Mouse (Mus musculus) 3T3-L1 (cell line): ENCODE measurements around the gene Slc25a17.

Experiments used
- DNase-seq: peaks from one replicate; pipeline ENCODE4 v3.0.0-alpha.2; 2015; ENCODE audit warnings: low read depth, low spot score

Slc25a17 gene

DNA sequence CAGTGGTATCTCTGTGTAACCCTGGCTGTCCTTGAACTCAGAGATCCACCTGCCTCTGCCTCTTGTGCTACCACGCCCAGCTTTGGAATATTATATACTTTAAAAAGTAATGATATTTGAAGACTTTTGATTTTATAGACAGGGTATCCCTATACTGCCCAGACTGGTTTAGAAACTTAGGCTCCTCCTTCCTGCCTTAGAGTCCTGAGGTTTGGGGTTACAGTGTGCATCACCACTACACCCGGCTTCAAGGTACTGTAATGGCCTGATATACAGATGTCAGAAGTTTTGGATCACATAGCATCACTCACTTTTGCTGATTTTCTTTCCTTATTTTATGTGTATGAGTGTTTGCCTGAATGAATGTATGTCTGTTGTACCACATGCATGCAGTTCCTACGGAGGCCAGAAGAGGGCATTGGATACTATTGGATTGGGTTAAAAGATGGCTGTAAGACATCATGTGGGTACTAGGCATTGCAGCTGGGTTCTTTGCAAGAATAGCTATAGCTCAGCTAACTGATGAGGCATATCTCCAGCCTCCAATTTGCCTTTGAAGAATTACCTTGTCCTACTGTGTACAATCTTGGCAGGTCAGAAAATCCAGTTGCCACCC is 5.4 kb downstream of the Slc25a17 start:
- peak; percentile 76 for DNase-seq

DNA sequence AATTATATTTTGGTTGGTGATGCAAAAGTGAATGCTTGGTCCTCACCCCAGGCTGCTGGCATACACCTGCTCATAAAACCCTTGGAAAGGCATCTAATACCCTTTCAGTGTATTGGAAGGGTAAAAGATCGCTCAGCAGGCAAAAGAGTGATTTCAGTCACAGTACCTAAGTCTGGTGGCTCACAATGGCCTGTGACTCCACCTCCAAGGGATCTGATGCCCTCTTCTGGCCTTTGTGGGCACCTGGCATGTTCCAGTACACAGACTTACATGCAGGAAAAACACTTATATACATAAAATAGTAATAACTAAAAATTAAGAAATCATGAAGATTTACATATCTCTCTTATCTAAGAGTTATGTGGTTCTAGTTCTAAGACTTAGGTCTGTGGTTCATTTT is 8.0 kb downstream of the Slc25a17 start:
- DNase-seq: peak; percentile 37

DNA sequence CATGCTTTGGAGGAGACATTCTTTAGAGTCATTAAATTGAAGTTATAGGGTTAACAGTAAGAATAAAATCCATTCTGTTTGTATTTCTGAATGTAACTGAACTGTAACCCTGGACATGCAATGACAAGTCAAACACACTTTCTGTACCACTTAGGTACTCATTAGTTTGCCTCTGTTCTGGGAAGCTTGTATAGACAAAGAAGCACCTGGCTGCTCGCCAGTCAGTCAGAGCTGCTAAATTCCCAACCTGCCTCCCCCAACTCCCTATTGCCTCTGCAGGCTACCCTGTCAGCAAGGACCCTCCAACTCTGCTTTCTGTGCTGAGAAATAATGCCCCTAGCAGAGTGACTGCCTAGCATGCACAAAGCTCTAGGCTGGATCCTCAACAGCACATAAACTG is 10.2 kb downstream of the Slc25a17 start:
- DNase-seq: no peak

DNA sequence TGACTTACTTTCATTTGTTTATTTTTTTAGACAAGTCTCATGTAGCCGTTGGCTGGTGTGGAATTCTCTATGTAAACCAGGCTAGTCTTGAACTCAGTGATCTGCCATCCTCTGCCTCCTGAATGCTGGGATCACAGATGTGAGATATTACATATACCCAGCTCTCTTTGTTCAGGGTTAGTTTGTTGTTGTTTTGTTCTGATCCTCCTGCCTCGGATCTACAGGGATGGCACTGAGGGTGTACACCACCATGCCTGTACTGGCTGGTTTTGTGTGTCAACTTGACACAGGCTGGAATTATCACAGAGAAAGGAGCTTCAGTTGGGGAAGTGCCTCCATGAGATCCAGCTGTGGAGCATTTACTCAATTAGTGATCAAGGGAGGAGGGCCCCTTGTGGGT is 12.2 kb downstream of the Slc25a17 start:
- DNase-seq: no peak

DNA sequence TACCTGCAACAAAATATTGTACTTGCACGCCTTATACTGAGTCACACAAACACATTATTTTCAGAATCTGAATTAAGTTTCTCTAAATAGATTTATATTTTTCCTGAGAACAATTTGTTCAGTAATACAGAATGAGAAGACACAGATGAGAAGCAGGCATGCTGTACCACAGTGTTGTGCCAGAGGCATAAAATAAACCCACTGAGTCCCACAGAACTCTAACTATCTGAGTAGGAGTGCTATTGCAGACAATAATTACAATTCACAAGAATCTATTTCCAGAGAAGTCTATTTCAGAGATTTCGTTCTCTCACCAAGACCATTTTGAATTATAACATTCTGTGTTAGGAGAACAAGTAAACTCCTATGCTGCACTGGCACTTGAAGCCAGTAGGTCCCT is 13.1 kb downstream of the Slc25a17 start:
- no peak for DNase-seq

DNA sequence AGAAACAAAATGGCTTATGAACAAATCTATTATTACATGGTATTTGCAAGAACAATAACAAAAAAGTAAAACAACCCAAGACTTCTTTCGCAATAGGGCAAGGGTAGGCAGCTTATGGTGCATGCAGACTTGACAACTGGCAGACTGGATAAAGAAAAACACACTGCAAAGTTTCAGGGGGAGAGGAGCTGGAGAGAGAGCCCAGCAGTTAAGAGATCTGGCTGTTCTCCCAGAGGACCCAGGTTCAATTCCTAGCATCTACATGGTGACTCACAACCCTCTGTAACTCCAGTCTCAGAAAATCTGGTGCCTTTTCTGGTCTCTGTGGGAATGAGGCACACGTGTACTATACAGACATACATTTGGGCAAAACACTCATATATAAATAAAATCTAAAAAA is 19.2 kb downstream of the Slc25a17 start:
- peak; percentile 54 for DNase-seq

DNA sequence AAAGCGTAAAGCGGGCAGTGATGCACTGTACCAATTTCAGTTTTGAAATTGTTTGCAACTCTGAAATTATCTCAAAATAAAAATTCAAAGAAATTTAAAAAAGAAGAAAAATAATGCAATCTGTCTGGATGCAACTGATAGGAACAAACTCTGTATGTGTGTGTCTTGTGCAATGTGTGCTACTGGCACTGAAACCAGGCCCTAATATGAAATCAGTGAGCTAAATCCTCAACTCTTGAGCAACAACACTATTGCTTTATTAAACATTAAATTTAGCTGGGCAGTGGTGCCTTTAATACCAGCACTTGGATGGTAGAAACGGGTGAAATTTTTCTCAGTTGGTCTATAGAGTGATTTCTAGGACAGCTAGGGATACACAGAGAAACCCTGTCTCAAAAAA is 21.5 kb downstream of the Slc25a17 start:
- DNase-seq: no peak

DNA sequence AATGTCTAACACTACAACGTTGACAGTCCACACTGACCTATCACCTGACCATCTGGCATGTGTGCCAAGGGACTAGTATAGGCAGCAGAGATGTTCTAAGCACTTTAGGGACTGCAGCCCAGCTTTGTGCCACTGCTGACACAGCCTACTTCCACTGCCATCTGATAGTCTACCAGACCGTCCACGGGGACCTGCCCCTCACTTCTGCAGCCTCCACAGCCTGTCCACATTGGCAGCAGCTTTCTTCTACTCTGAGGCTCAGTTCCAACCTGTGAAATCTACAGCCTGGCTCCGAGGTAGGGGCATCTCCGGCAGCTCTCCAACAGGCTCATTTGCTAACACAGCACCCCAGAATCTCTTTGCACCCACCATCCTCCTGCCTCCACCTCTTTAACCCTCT is 24.1 kb downstream of the Slc25a17 start:
- no peak for DNase-seq

DNA sequence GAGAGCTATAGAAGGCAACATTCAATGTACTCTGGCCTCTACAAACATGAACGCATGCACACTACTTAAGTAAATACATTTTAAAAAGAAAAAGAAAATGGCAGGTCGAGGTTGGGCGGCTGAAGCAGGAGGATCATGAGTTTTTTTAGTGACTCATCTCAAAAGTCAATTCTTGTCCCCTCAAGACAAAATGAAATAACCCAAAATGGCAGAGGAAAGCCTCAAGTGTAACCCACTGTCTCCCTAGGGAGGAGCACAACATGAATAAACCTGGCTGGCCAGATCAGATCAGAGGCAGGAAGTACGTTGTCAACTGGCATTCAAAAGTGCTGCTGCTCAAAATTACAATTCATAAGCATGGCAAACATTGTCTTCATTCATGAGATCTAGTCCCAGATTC is 28.1 kb downstream of the Slc25a17 start:
- no peak for DNase-seq

DNA sequence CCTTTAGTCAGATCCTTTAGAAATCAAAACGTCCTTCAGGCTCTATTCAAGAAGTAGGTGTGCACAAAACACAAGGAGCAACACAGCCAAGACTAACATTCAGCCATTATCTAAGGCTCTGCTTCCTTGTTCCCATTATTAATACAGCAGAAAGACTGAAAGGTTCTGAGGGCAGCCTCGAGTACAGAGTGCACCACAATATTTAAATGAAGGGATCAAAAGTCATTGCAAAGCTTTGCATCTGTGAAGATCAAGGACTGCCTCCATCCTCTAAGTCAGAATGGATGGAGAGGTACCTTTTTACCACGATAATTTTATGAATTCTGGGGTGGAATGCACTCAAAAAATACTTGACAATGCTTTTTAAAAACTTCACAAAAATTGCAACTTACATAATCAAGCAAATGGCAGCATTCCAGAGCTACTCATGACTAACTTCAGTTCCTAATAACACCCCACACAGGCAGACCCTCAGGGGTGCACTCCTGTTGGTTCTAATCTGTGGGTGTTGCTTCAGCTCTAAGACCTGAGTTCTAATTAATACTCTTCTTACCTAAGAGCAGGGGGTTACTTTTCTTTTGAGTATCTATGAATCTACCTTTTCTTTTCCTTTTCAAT is 29.7 kb downstream of the Slc25a17 start:
- DNase-seq: no peak

DNA sequence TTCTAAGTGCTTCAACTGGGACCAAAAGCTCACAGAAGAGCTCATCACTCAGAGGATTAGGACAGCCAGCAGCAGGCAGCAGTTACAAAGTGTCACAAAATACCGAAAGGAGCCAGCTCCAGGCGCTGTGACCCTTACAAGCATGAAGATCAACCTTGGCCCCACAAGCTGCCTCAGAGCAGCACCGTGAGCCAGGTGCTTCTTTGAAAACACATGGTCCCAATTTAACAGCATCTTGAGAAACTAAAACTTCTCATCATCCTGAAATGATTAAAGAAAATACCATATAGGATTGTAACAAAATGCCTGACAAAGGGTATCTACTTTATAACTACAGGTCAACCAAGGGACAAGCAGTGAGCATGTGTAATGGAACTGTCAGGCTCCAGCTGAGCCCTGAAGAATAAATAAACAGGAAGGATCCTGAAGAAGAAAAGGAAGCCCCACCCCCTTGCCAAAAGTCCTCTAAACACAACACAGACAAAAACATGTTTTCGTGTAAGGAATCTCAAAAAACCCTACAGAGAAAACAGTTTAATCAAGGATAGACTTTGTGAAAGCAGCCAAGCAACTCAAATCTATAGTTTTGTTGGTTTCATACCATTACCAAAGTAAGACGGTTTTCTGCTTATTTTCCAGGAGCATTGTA is 30.8 kb downstream of the Slc25a17 start:
- DNase-seq: no peak

DNA sequence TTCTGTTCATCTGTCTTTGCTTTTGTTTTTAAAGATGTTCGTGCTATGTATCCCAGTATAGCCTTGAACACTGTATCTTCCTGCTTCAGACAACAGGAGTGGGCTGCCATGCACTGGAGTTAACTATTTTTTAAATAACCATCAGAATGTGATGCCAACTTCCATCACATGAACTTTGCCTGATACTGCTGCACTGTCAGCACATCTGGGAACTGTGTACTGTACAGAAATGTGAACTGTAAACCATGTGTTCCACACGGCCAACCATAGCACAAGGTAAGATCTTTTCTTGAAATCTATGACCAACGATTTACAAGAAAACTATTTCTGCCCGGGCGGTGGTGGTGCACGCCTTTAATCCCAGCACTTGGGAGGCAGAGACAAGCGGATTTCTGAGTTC is 33.1 kb downstream of the Slc25a17 start:
- no peak for DNase-seq

DNA sequence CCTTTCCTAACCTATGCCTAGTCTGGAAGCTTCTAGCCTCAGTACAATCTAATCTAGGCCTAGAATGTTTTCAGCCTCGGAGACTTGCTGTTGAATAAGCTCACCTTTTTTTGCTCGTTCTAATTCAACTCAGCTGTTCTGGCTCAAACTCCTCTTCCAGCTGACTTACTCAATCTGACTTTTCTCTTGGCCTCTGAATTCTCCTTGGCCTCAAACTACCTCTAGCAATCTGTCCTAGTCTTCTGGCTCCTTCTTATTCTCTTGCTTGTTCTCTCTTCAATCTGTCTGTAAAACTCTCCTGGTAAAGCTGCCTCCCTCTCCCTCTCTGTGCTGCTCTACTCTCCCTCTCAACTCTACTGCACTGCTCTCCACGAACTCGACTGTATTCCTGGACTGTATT is 35.6 kb downstream of the Slc25a17 start:
- no peak for DNase-seq

DNA sequence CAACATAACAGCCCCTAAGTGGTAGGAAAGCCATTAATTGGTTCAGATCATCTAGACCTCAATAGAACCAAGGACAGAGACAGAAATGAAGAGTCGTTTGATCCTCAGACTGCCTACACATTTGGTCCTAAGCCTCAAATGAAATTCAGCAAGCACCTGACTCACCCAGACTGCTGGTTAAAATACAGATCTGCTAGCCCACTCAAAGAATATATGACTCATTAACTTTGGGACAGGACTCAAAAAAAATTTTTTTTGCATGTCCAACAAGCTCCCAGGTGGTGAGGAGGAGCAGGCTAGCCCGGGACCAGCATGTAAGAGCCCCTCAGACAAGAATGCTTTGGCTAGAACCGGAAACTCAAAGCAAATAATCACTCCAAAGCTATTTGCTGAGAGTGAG is 40.5 kb downstream of the Slc25a17 start:
- peak; percentile 26 for DNase-seq

DNA sequence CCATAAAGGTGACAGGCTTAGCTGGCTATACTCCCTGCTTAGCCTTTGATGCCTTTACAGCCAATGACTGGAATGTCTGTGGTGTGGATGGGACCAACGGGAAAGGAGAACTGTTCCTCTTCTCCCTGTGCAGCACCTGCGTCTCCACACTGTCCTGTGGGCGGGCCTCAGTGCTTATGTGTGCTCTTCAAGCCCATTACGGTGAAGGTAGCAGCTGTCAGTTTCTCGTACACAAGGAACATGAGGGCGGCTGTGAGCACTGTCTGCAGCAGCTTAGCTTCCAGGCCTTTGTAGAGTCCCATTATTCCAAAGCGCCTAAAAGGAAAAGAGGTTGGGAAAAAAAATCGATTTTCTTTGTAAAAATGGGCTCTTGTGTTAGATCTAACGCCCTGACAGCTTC is 41.1 kb downstream of the Slc25a17 start:
- no peak for DNase-seq

DNA sequence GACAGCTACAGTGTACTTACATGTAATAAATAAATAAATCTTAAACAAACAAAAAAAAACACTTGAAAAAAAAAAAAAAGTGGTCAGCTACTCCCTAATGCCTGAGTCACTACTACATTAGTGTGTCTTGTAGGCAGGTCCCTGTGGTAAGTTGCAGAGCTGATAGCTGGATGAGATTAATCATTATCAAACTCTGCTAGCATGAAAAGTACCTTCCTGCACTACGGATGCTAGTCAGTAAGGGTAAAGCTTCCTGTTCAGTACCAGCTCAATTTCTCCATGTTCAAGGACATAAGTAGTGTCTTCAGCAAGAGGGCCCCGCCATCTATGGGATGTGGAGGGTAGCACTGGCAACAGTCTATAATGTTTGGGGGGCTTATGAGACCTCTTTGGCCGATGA is 46.7 kb downstream of the Slc25a17 start:
- DNase-seq: no peak

DNA sequence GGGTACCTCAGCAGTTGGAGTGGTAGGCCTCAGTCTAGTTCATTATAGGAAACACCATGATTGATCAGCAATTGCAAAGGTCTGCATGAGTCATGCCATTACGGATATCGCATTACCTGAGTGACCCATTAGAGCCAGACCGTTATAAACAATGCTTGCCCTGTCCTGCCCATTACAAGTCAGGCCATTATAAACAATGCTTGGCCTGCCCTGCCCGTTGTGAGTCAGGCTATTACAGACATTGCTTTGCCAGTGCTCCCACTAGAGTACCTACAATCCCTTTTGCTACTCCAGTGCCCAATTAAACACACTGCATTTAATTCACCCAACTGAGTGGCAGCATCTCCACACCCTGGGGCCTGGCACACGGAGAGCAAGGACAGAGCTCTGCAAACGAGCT is 49.6 kb downstream of the Slc25a17 start:
- peak; percentile 44 for DNase-seq

DNA sequence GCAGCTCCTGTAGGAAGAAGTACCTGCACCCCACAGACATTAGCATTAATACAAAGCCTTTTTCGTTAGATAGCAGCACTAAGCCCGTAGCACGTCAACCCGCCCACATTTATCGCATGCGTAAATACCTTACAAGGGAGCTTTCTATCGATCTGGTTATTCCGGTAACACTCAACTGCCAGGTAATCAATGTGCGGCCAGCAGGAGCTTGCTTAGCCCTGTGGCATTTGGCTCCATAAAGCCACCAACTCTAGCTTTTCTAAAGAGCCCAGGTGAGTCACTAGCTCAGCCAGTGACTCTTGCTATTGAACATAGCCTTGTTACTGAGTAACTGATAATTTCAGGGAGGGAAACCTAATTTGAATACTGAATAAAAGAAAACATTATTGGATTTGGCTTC is 50.3 kb downstream of the Slc25a17 start:
- no peak for DNase-seq

DNA sequence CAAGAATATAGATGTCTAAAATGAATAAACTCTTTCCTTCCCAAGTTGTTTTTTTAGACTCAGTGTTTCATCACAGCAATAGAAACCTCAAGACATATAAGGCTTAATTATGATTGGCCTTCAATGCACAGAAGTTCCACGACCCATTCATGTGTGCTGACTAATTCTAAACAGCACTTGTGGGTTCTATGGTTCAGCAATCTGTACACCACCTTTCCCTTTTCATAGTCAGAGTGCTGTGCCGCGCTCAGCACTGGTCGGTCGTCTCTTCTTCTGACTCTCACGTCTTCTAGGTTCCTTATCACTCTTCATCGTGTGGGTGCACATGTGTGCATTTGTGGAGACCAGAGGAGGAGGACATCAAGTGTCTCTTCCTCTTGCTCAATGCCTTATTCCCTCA is 52.6 kb downstream of the Slc25a17 start:
- DNase-seq: no peak

DNA sequence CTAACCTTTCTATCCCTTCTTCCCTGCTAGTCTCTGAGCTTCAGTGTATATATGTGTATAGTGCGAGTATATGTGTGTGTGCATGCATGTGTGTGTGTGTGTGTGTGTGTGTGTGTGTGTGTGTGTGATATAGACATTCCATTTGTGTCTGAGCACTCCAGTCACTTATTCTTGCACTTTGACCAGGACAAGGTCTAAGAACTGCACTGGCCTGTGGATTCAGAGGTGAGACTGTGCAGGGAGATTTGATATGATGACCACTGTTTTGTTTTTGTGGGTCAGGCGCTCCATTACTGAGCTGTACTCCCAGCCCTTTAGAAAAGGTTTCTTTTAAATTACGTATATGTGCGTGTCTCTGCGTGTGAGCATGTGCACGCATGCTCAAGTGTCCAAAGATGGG is 54.1 kb downstream of the Slc25a17 start:
- no peak for DNase-seq

DNA sequence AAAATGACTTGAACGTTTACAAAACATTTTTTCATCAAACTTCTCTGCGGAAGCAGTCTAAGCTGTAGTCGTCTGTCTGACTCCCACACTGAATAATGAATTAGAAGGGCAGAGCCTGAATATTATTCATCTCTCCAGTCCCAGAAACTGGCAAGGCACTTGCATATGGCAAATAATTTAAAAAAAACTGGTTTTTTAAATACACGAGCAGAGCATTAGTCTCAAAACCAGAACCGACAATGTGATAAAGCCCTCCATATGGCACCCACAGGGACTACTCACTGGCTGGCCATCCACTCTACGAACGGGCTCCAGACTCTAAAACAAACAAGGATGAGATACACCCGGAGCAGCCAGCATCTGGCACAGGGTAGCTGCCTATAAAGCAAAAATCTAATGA is 55.6 kb downstream of the Slc25a17 start:
- DNase-seq: no peak

DNA sequence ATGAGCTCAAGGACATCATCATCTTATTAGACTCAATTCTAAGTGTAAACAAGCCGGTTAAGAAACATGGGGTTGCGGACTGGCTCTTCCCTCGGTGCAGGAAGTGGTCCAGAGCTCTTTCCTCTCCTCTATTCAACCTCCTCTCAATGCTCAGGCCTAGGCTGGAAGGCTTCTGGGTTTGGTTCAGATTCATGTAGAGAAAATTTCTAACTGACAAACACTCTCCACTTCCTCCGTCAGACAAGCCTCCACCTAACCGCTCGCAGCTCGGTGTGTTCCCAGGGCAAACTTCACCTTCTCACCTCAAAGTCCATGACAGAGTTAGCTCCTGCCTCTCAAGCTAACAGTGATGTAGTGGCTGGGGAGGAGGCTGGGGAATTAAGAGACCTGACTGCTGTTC is 56.6 kb downstream of the Slc25a17 start:
- no peak for DNase-seq

DNA sequence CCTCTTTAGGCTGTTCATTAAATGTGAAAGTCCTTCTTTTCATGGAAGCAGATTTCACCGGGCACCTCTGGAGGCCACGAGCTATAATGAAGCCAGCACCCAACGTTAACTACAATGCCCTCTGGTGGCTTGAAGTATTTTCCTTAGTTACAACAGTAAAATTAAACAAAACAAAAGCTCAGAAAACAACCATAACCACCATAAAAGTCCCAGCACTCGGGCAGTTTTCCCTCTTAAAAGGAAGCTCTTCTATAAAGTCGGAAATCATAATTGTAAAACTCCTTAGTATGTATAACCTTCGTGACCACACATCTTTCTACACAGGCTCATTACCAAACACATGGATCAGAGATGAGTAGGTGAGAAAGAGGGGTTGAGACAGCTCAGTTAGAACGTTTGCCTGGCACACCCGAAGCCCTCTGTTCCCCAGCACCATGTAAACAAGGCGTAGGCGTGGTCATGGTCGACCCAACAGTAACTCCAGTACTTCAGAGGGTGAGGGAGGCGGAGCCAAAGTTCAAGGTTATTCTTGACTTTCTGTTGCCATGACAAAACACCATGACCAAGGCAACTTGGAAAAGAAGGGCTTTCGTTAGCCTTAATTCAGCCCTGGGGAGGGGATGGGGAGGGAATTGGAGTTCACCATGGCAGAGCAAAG is 58.3 kb downstream of the Slc25a17 start:
- peak; percentile 63 for DNase-seq
